Mouse (Mus musculus) urinary bladder, adult 2 months (tissue): ENCODE data around the gene Plekhb2. TPM values are rescaled to one million over a fixed set of nuclear protein-coding genes. Genes with fewer than 3 reads are reported as not detected.

Experiments used
- DNase-seq: peaks from one replicate; pipeline ENCODE4 v3.0.0; 2022; ENCODE audit warnings: low spot score
- polyA plus RNA-seq: library from polyadenylated mRNA; depleted of rRNA; stranded (reverse); fragments of >200 nt; gene quantifications from 2 replicates; pipeline ENCODE4 v1.2.3, GENCODE M21; 2012; rRNA removed

The Plekhb2 gene
- polyA plus RNA-seq, 1 experiment = 120 TPM

- DNase-seq = peak; percentile 62
Measured at GRCm38 (mm10) chr1:34866815-34867573, 17.2 kb downstream of the Plekhb2 start.

DNA sequence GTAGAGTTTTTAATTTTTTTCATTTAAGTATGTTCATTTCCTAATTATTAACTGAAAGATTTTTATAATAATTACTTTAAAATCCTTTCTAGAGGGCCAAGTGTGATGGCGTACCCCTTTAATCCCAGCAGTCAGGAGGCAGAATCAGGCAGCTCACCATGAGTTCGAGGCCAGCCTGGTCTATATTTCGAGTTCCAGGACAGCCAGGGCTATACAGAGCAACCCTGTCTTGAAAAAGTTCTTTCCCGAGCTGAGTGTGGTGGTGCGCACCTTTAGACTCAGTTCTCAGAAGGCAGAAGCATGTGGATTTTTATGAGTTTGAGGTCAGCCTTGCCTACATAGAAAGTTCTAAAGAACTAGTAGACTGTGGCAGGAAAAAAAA is 17.8 kb downstream of the Plekhb2 start:
- no peak for DNase-seq

GRCm38 (mm10) chr1:34868391-34868790 is 18.6 kb downstream of the Plekhb2 start:
- DNase-seq = no peak

DNA sequence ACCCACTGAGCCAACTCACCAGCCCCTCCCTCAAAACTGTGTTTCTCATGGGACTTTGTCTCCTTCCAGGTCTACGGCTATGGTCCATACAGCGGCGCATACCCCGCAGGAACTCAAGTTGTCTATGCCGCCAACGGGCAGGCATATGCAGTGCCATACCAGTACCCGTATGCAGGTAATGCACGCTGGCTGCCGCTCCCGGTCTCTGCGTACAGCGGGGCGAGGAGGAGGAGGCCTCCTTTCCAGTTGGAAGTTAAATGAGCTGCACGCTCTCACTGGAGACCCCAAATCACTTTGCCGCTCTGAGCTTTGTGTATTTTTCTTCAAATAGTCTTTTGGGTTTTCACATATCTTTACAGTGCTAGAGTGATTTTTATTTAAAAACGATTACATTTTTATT is 19.5 kb downstream of the Plekhb2 start:
- no peak for DNase-seq

GRCm38 (mm10) chr1:34871170-34871569 is 21.4 kb downstream of the Plekhb2 start:
- no peak for DNase-seq

GRCm38 (mm10) chr1:34873551-34873950 is 23.8 kb downstream of the Plekhb2 start:
- DNase-seq = peak; percentile 9

- no peak for DNase-seq
Measured at GRCm38 (mm10) chr1:34879611-34880010, 29.8 kb downstream of the Plekhb2 start.

- no peak for DNase-seq
Measured at GRCm38 (mm10) chr1:34883776-34884175, 34.0 kb downstream of the Plekhb2 start.

DNA sequence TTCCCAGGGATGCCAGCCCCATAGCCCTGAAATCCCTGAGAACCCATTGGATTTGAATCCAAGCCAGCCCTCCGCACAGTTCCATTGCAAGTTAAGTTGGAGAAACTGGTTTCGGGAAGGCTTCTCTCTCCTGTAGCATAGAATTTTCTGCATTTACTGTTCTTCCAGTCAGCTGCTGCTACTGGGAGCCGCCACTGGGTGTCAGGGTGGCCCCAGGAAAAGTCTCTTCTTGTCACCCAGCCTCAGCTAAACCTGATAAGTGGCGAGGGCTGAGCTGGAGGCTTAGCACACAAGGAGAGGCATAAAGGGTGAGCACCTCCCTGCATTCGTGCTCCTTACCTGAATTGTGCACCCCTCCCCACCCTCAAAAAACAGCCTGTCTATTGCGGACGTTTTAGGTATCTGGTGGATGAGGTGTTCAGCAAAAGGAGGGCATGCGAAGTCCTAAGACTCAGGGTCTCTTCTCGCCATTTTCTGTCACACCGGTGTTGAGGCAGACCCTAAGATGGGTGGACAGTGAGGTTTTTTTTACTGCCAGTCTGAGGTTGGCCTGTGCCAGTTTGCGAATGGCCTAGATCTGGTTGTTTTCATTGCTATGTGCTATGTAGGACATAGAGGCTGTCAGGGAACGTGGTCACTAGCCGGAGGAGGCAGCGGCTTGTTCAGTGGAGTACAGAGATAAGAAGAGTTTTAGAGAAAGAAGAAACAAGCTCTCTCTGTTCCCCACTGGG is 41.9 kb downstream of the Plekhb2 start:
- no peak for DNase-seq

DNA sequence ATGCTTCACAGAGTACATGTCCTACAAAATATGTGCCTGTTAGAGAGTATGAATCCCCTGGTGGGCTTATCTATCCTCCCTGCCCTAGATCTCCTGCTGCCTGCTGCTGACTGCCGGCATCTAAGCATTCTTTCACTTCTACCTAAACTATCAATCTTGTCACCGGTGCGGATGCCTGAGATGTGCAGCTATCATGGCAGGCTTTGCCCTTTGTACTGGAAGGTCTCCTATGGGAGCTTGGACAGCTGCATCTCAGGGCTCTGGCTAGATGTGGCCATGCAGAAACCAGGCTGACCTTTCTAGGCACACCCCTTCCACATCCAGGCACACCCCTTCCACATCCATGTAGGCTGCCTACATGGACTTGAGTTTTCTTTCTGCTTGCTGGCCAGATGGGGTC is 42.7 kb downstream of the Plekhb2 start:
- no peak for DNase-seq

- no peak for DNase-seq
Measured at GRCm38 (mm10) chr1:34893331-34893730, 43.6 kb downstream of the Plekhb2 start.

- no peak for DNase-seq
Measured at GRCm38 (mm10) chr1:34893831-34894230, 44.1 kb downstream of the Plekhb2 start.

DNA sequence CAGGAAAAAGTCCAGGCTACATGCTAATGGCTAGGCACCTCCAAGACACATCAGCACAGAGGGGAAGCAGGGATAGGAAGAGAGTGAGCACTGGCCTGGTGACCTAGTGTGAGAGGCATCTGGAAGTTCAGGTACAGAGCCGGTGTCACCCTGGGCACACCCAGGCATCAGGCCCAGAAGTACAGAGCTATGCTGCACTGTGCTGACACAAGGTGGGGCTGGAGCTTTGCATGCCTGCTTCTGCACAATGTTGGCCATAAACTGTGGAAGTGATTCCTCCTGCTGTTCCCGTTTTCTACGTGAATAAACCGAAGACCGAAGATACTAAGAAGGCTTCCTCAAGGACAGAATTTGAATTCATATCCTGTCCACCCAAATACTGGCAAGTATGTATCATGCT is 46.3 kb downstream of the Plekhb2 start:
- DNase-seq = no peak

DNA sequence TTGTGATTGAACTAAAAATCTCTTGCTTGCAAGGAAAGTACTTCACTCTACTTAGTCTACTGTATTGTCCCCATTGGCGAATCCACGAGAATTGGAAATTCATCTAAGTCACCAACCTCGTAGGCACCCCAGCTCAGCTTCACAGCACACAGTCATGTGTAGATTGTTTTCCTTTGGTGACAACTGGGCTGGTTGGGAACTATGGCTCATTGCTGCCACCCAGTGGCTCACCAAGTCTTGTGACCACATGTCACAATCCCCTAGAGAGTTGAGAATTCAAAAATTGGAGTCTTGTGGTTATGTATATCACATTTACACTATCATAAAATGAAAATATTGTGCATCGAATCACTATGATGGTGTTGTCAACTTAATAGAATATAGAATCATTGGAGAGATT is 47.1 kb downstream of the Plekhb2 start:
- no peak for DNase-seq

DNA sequence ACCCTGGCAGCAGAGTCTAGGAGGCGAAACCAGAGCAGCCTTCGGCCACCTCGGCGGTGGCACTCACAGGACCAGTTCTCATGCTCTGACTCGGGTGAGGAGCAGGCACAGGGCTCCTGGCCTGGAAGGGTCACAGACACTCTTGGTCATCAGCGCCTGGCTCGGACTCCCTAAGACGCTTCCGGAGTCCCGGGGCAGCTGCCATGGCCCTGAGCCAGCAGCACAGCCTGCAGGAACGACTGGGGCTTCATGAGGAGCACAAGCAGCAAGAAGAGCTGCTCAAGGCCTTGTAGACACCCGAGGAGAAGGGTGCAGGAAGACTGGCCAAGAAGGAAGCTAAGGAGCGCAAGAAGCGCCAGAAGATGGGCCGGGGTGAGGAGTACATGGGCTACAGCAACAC is 78.9 kb downstream of the Plekhb2 start:
- no peak for DNase-seq

Other genes with a start within 250 kb of the Plekhb2 start
- 90.5 and 98.5 TPM in 2 replicates for gene Fam168b, start 6.9 kb upstream of the Plekhb2 start, polyA plus RNA-seq